Mouse (Mus musculus): ENCODE measurements at regions not wholly inside any gene's neighbourhood (a gene's known extent, or its start where the extent isn't known, plus 50 kb on each side); places are given as distances from the start of the nearest gene placed in this dataset.
"Not testable (repeated sequence)": the region's sequence is repeated elsewhere in the genome, so short reads cannot be mapped to it uniquely, and the experiment has no call there.

GRCm38 (mm10) chr13:89375526-89376474, 163.8 kb upstream of the Hapln1 start:
- Histone ChIP-seq H3K4me1 (no peaks in the 10 kb centered on the region), H3K36me3 (no peaks in the 10 kb centered on the region), H3K4me3 (no peak overlapping the region), H3K27me3 (ENCODE audit: low read depth, poor library complexity, severe bottlenecking) (no peaks in the 10 kb centered on the region), H3K27ac (replicated peaks) (no peak overlapping the region), H3K9me3 (replicated peaks) (no peaks in the 10 kb centered on the region)
- WGBS = 91% methylated on average over 4 of the region's 4 CpGs
- DNase-seq (ENCODE audit: low spot score) = no peak

GRCm38 (mm10) chr13:89378365-89378764, 161.2 kb upstream of the Hapln1 start:
- Histone ChIP-seq H3K27ac (replicated peaks) (no peak overlapping the region), H3K36me3 (no peaks in the 10 kb centered on the region), H3K27me3 (ENCODE audit: low read depth, poor library complexity, severe bottlenecking) (no peaks in the 10 kb centered on the region), H3K4me1 (no peaks in the 10 kb centered on the region), H3K4me3 (no peak overlapping the region), H3K9me3 (replicated peaks) (no peaks in the 10 kb centered on the region)
- WGBS = 90% methylated on average over 4 of the region's 4 CpGs
- DNase-seq (ENCODE audit: low spot score) = no peak

- DNase-seq (ENCODE audit: low spot score); H3K36me3 ChIP-seq; H3K27ac ChIP-seq (replicated peaks); H3K4me1 ChIP-seq; H3K27me3 ChIP-seq (ENCODE audit: low read depth, poor library complexity, severe bottlenecking); H3K9me3 ChIP-seq (replicated peaks); H3K4me3 ChIP-seq: not testable (repeated sequence)
- 94% methylated on average over 16 of the region's 16 CpGs for WGBS
Observed at GRCm38 (mm10) chr13:89383619-89384190, 155.9 kb upstream of the Hapln1 start.

- Histone ChIP-seq H3K4me1 (no peaks in the 10 kb centered on the region), H3K36me3 (no peaks in the 10 kb centered on the region), H3K4me3 (no peak overlapping the region), H3K27ac (replicated peaks) (no peak overlapping the region), H3K9me3 (replicated peaks) (no peaks in the 10 kb centered on the region), H3K27me3 (ENCODE audit: low read depth, poor library complexity, severe bottlenecking) (no peaks in the 10 kb centered on the region)
- no peak for DNase-seq (ENCODE audit: low spot score)
- 92% methylated on average over 11 of the region's 11 CpGs for WGBS
Observed at GRCm38 (mm10) chr13:89384598-89385145, 154.9 kb upstream of the Hapln1 start.

GRCm38 (mm10) chr13:89387416-89387815, 152.2 kb upstream of the Hapln1 start:
- Histone ChIP-seq H3K36me3 (no peaks in the 10 kb centered on the region), H3K9me3 (replicated peaks) (no peaks in the 10 kb centered on the region), H3K4me1 (no peaks in the 10 kb centered on the region), H3K4me3 (no peak overlapping the region), H3K27me3 (ENCODE audit: low read depth, poor library complexity, severe bottlenecking) (no peaks in the 10 kb centered on the region), H3K27ac (replicated peaks) (no peak overlapping the region)
- DNase-seq (ENCODE audit: low spot score) = no peak
- 88% methylated on average over 1 of the region's 1 CpGs for WGBS

GRCm38 (mm10) chr13:89389149-89389548, 150.4 kb upstream of the Hapln1 start:
- no peak for DNase-seq (ENCODE audit: low spot score)
- Histone ChIP-seq H3K27me3 (ENCODE audit: low read depth, poor library complexity, severe bottlenecking) (no peaks in the 10 kb centered on the region), H3K9me3 (replicated peaks) (no peaks in the 10 kb centered on the region), H3K27ac (replicated peaks) (no peak overlapping the region), H3K4me1 (no peaks in the 10 kb centered on the region), H3K36me3 (no peaks in the 10 kb centered on the region), H3K4me3 (no peak overlapping the region)
- 45% methylated on average over 1 of the region's 1 CpGs for WGBS

GRCm38 (mm10) chr13:89394717-89395344, 144.8 kb upstream of the Hapln1 start:
- no peaks in the 10 kb centered on the region for H3K27me3 ChIP-seq (ENCODE audit: low read depth, poor library complexity, severe bottlenecking)
- H3K27ac ChIP-seq (replicated peaks) = no peak overlapping the region
- DNase-seq (ENCODE audit: low spot score) = no peak
- H3K4me3 ChIP-seq = no peak overlapping the region
- no peaks in the 10 kb centered on the region for H3K36me3 ChIP-seq
- WGBS = 89% methylated on average over 5 of the region's 5 CpGs
- no peaks in the 10 kb centered on the region for H3K4me1 ChIP-seq
- H3K9me3 ChIP-seq (replicated peaks) = no peaks in the 10 kb centered on the region

GRCm38 (mm10) chr13:89395851-89396250, 143.7 kb upstream of the Hapln1 start:
- H3K36me3 ChIP-seq = no peaks in the 10 kb centered on the region
- H3K9me3 ChIP-seq (replicated peaks) = no peaks in the 10 kb centered on the region
- no peak overlapping the region for H3K4me3 ChIP-seq
- no peak for DNase-seq (ENCODE audit: low spot score)
- no peaks in the 10 kb centered on the region for H3K4me1 ChIP-seq
- no peak overlapping the region for H3K27ac ChIP-seq (replicated peaks)
- no peaks in the 10 kb centered on the region for H3K27me3 ChIP-seq (ENCODE audit: low read depth, poor library complexity, severe bottlenecking)
- WGBS = 85% methylated on average over 3 of the region's 3 CpGs

GRCm38 (mm10) chr13:89401084-89401671, 138.4 kb upstream of the Hapln1 start:
- Histone ChIP-seq H3K9me3 (replicated peaks) (no peaks in the 10 kb centered on the region), H3K36me3 (no peaks in the 10 kb centered on the region), H3K4me1 (no peaks in the 10 kb centered on the region), H3K27ac (replicated peaks) (no peak overlapping the region), H3K27me3 (ENCODE audit: low read depth, poor library complexity, severe bottlenecking) (no peaks in the 10 kb centered on the region), H3K4me3 (no peak overlapping the region)
- WGBS = 84% methylated on average over 5 of the region's 5 CpGs
- DNase-seq (ENCODE audit: low spot score) = no peak

- Histone ChIP-seq H3K36me3 (no peaks in the 10 kb centered on the region), H3K4me3 (no peak overlapping the region), H3K9me3 (replicated peaks) (no peaks in the 10 kb centered on the region), H3K27me3 (ENCODE audit: low read depth, poor library complexity, severe bottlenecking) (no peaks in the 10 kb centered on the region), H3K4me1 (peaks cover 3% of the 10 kb centered on the region; the same call in 1 of the 2 replicates), H3K27ac (replicated peaks) (no peak overlapping the region)
- 86% methylated on average over 2 of the region's 2 CpGs for whole genome bisulfite sequencing
- no peak for DNase-seq (ENCODE audit: low spot score)
Observed at GRCm38 (mm10) chr13:89410504-89410903, 129.1 kb upstream of the Hapln1 start.

GRCm38 (mm10) chr13:89412768-89413487, 126.7 kb upstream of the Hapln1 start:
- Histone ChIP-seq H3K4me3 (no peak overlapping the region), H3K36me3 (no peaks in the 10 kb centered on the region), H3K4me1 (peaks cover 3% of the 10 kb centered on the region; the same call in 1 of the 2 replicates), H3K27me3 (ENCODE audit: low read depth, poor library complexity, severe bottlenecking) (no peaks in the 10 kb centered on the region), H3K27ac (replicated peaks) (no peak overlapping the region), H3K9me3 (replicated peaks) (no peaks in the 10 kb centered on the region)
- DNase-seq (ENCODE audit: low spot score) = no peak
- 96% methylated on average over 1 of the region's 1 CpGs for WGBS

- Histone ChIP-seq H3K27ac (replicated peaks) (no peak overlapping the region), H3K27me3 (ENCODE audit: low read depth, poor library complexity, severe bottlenecking) (no peaks in the 10 kb centered on the region), H3K4me1 (peaks cover 3% of the 10 kb centered on the region; the same call in 1 of the 2 replicates), H3K36me3 (no peaks in the 10 kb centered on the region), H3K9me3 (replicated peaks) (no peaks in the 10 kb centered on the region), H3K4me3 (no peak overlapping the region)
- 95% methylated on average over 3 of the region's 3 CpGs for WGBS
- DNase-seq (ENCODE audit: low spot score) = no peak
Observed at GRCm38 (mm10) chr13:89418804-89419203, 120.8 kb upstream of the Hapln1 start.
